Mouse (Mus musculus): ENCODE results near the gene Fam178b. TPM values are rescaled to one million over a fixed set of nuclear protein-coding genes. Genes with fewer than 3 reads are reported as not detected.

Gene Fam178b
- total and polyA plus RNA-seq, 2 experiments from 2014 or later = 0.32 TPM; not detected in 1

DNA sequence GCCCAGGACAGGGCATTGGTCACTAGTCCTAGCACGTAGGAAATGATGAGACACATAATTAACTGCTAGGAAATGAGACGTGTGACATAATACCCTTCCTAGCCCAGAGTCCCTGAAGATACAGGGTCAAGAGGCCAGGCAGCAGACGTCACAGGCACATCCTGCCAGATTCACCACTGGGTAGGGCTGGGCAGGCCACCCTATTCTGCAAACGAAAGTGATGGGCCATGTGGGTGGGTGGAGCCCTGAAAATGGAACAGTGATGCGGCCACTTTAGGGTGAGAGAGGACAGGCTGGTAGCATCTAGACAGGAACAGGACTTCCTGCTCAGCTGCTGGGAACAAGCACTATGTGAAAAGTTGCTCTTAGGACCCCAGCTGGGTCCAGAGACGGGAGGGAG, 111.4 kb downstream of the Fam178b start:
- H3K9ac ChIP-seq (replicated peaks; ENCODE audit: low read length, poor library complexity, severe bottlenecking) = no peak overlapping the region
- WGBS = 61% methylated on average over 6 of the region's 6 CpGs
- no peak overlapping the region for H3K4me2 ChIP-seq (ENCODE audit: low read depth, low read length, poor library complexity, severe bottlenecking)
- H3K9me3 ChIP-seq (ENCODE audit: low read length) = no peaks in the 10 kb centered on the region
- no peak overlapping the region for H3K4me3 ChIP-seq (ENCODE audit: low read depth, low read length)
- no peak overlapping the region for H3K27ac ChIP-seq (ENCODE audit: low read depth, low read length)
- TF ChIP-seq CTCF (IDR thresholded peaks at IDR 0.05) = no peak
- DNase-seq (ENCODE audit: low spot score) (no peak), ATAC-seq (ENCODE audit: low FRiP score) (no peak)
- H3K36me3 ChIP-seq (ENCODE audit: insufficient read depth, low read length) = no peaks in the 10 kb centered on the region
- H3K4me1 ChIP-seq (ENCODE audit: insufficient read depth, low read length) = no peaks in the 10 kb centered on the region
- H3K27me3 ChIP-seq (ENCODE audit: insufficient read depth, low read length) = no peaks in the 10 kb centered on the region

DNA sequence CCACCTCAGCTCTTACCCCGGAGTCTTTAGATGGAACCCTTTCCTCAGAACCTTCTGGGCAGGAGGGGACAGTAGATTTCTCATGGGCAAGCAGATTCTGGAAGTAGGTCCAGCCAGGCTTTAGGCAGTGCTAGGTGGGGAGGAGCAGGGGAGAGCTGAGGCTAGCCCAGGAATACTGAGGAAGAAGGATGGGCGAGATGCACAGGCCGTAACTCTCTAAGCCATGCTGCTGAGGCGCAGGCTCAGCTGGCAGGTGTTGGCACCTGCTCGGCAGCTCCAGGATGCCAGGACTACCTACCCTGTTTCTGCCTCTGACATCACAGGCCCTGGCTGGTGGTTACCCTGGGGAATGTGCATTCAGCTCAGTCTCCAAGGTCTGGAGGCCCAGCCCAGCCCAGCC, 112.7 kb downstream of the Fam178b start:
- H3K27me3 ChIP-seq (ENCODE audit: insufficient read depth, low read length) = no peaks in the 10 kb centered on the region
- no peak for ATAC-seq (ENCODE audit: low FRiP score)
- 95% methylated on average over 5 of the region's 5 CpGs for WGBS
- H3K27ac ChIP-seq (ENCODE audit: low read depth, low read length) = no peak overlapping the region
- DNase-seq (ENCODE audit: low spot score) = no peak
- no peak overlapping the region for H3K4me2 ChIP-seq (ENCODE audit: low read depth, low read length, poor library complexity, severe bottlenecking)
- H3K4me3 ChIP-seq (ENCODE audit: low read depth, low read length) = no peak overlapping the region
- H3K4me1 ChIP-seq (ENCODE audit: insufficient read depth, low read length) = no peaks in the 10 kb centered on the region
- no peaks in the 10 kb centered on the region for H3K36me3 ChIP-seq (ENCODE audit: insufficient read depth, low read length)
- H3K9me3 ChIP-seq (ENCODE audit: low read length) = no peaks in the 10 kb centered on the region
- no peak overlapping the region for H3K9ac ChIP-seq (replicated peaks; ENCODE audit: low read length, poor library complexity, severe bottlenecking)
- no peak for TF ChIP-seq CTCF (IDR thresholded peaks at IDR 0.05)

DNA sequence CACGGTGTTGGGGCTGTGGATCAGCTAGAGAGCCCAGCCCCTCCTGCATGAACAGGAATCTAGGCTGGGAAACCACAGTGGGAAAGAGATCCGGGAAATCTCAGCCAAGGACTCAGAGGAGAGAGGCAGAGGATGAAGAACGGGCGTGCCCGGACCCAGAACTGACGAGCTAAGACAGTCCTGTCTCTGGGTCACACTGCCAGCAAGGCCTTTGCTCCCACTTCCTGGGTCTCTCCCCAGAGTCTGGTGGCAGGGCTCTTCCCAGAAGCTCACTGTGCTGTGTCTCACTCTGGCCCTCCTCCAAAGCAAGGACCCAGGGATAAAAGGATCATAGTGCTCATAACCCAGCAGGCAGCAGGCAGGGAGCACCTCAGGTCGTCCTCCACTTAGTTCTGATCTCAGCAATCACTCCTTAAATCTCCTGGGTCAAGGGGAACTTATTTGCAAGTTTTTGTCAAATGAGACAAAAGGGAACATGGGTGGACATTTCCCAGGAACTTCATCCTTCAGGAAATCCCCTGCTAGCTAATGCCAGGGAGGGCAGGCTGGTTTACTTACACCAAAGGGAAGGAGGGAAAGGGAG, 113.2 kb downstream of the Fam178b start:
- H3K27ac ChIP-seq (ENCODE audit: low read depth, low read length) = no peak overlapping the region
- no peaks in the 10 kb centered on the region for H3K36me3 ChIP-seq (ENCODE audit: insufficient read depth, low read length)
- H3K9me3 ChIP-seq (ENCODE audit: low read length) = no peaks in the 10 kb centered on the region
- no peak overlapping the region for H3K4me2 ChIP-seq (ENCODE audit: low read depth, low read length, poor library complexity, severe bottlenecking)
- H3K9ac ChIP-seq (replicated peaks; ENCODE audit: low read length, poor library complexity, severe bottlenecking) = no peak overlapping the region
- ATAC-seq (ENCODE audit: low FRiP score) (no peak), DNase-seq (ENCODE audit: low spot score) (no peak)
- H3K27me3 ChIP-seq (ENCODE audit: insufficient read depth, low read length) = no peaks in the 10 kb centered on the region
- H3K4me3 ChIP-seq (ENCODE audit: low read depth, low read length) = no peak overlapping the region
- no peak for TF ChIP-seq CTCF (IDR thresholded peaks at IDR 0.05)
- WGBS = 48% methylated on average over 7 of the region's 7 CpGs
- no peaks in the 10 kb centered on the region for H3K4me1 ChIP-seq (ENCODE audit: insufficient read depth, low read length)

DNA sequence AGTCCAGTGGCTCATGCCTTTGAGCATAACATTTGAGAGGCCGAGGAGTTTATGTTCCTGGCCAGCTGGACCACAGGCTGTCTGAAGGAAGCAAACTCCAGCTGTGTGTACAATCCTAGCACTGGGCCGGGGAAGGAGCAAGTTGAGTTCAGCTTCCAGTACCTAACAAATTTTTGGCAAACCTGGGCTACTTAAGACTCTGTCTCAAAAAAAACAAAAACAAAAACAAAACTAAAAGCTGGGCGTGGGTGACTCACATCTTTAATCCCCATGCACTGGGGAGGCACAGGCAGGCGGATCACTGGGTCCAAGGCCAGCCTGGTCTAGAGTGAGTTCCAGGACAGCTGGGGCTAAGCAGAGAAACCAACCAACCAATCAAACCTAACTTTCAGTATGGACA, 114.2 kb downstream of the Fam178b start:
- Histone ChIP-seq H3K27ac (ENCODE audit: low read depth, low read length) (no peak overlapping the region), H3K9ac (replicated peaks; ENCODE audit: low read length, poor library complexity, severe bottlenecking) (no peak overlapping the region), H3K4me1 (ENCODE audit: insufficient read depth, low read length) (no peaks in the 10 kb centered on the region), H3K4me3 (ENCODE audit: low read depth, low read length) (no peak overlapping the region), H3K4me2 (ENCODE audit: low read depth, low read length, poor library complexity, severe bottlenecking) (no peak overlapping the region), H3K27me3 (ENCODE audit: insufficient read depth, low read length) (no peaks in the 10 kb centered on the region), H3K9me3 (ENCODE audit: low read length) (no peaks in the 10 kb centered on the region), H3K36me3 (ENCODE audit: insufficient read depth, low read length) (no peaks in the 10 kb centered on the region)
- ATAC-seq (ENCODE audit: low FRiP score) = no peak
- no peak for TF ChIP-seq CTCF (IDR thresholded peaks at IDR 0.05)
- no peak for DNase-seq (ENCODE audit: low spot score)
- WGBS = 71% methylated on average over 4 of the region's 4 CpGs

DNA sequence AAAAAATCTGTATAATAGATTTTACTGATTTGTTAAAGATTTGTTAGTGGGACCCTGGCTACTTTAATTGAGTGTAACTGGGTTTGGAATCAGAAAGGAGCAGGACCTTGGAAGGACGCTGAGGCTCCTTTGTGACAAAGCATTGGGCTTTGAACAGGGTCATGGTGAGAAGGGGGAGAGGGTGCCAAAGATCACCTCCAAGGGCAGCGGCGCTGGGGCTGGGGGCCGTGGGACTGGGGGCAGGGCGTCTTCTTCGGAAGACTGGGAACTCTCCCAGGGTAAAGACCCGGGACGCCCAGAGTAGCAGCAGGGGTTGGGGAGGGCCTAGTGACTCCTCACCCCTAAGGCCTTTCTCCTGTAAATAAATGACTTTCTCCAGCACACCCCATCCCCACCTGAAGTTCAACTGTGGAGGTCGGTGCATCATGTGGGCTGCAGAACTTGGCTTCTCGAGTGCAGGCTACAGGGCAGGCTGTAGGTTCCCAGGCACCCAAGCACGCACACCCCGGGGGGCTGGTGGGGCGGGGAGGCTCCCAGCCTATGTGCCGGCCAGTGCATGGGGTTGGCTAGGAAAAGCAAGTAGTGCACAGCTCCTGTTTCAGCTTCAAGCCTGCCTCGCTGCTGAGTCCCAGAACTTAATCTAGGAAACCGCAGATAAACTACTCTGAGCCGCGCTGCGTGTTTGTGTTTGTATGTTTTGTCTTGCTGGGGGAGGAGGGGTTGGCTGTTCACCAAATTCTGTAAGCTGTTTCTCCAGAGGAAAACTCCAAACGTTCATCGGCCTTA, 115.0 kb downstream of the Fam178b start:
- H3K27me3 ChIP-seq (ENCODE audit: insufficient read depth, low read length) = no peaks in the 10 kb centered on the region
- TF ChIP-seq CTCF (IDR thresholded peaks at IDR 0.05) = no peak
- H3K4me3 ChIP-seq (ENCODE audit: low read depth, low read length) = no peak overlapping the region
- H3K9ac ChIP-seq (replicated peaks; ENCODE audit: low read length, poor library complexity, severe bottlenecking) = no peak overlapping the region
- no peaks in the 10 kb centered on the region for H3K4me1 ChIP-seq (ENCODE audit: insufficient read depth, low read length)
- WGBS = 41% methylated on average over 21 of the region's 21 CpGs
- H3K4me2 ChIP-seq (ENCODE audit: low read depth, low read length, poor library complexity, severe bottlenecking) = no peak overlapping the region
- H3K9me3 ChIP-seq (ENCODE audit: low read length) = no peaks in the 10 kb centered on the region
- DNase-seq (ENCODE audit: low spot score) (no peak), ATAC-seq (ENCODE audit: low FRiP score) (no peak)
- no peaks in the 10 kb centered on the region for H3K36me3 ChIP-seq (ENCODE audit: insufficient read depth, low read length)
- H3K27ac ChIP-seq (ENCODE audit: low read depth, low read length) = no peak overlapping the region

DNA sequence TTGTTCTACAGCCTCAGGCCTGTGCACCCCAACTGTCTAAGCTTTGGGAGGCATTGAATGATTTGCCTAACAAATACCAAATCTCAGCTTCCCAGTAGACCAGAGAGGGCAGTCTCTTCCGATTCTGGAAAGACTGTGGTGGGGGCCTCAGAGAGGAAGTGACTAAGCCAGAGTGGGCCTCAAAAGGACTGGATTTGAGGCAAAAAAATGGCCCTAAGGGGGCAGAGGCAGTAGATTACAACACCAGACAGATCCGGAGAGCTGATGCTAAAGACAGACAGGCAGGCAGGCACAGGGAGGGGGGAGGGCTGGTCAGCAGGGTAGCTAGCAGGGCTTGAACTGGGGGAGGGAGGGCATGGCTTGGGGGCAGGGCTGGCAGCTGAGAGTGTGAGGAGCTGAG, 116.6 kb downstream of the Fam178b start:
- H3K4me2 ChIP-seq (ENCODE audit: low read depth, low read length, poor library complexity, severe bottlenecking) = no peak overlapping the region
- ATAC-seq (ENCODE audit: low FRiP score) (no peak), DNase-seq (ENCODE audit: low spot score) (no peak)
- no peak overlapping the region for H3K9ac ChIP-seq (replicated peaks; ENCODE audit: low read length, poor library complexity, severe bottlenecking)
- H3K27ac ChIP-seq (ENCODE audit: low read depth, low read length) = no peak overlapping the region
- H3K4me3 ChIP-seq (ENCODE audit: low read depth, low read length) = no peak overlapping the region
- no peaks in the 10 kb centered on the region for H3K27me3 ChIP-seq (ENCODE audit: insufficient read depth, low read length)
- WGBS = 5% methylated on average over 2 of the region's 2 CpGs
- H3K36me3 ChIP-seq (ENCODE audit: insufficient read depth, low read length) = no peaks in the 10 kb centered on the region
- TF ChIP-seq CTCF (IDR thresholded peaks at IDR 0.05) = no peak
- H3K4me1 ChIP-seq (ENCODE audit: insufficient read depth, low read length) = no peaks in the 10 kb centered on the region
- H3K9me3 ChIP-seq (ENCODE audit: low read length) = no peaks in the 10 kb centered on the region

Data from midbrain, postnatal 0 days (tissue).